Comparison of ENCODE assay signal across 11 mouse cellular contexts in genomic region chr2:102866594-102866993, GRCm38 (mm10). TPM values are rescaled to one million over a fixed set of nuclear protein-coding genes. Genes with fewer than 3 reads are reported as not detected.
DNase-seq lines count a peak whose midpoint lies in the region; ATAC-seq and TF ChIP-seq lines count a peak whose summit lies in the region.
"Had no signal": no experiment of that assay in that cellular context is flagged by ENCODE, and none has a peak within 500 bp of the region (broad histone marks: within the 10 kb centered on the region; RNA-seq: fewer than 3 reads in every experiment).

No protein-coding gene starts in this region.

- peaks cover 4% of the 10 kb centered on the region for H3K4me1 ChIP-seq in lung, embryonic 14.5 days (ENCODE audit: insufficient read depth)
- peaks cover 52% of the 10 kb centered on the region for H3K4me1 ChIP-seq in bone marrow macrophage, adult 2 months (ENCODE audit: control insufficient read depth, insufficient read depth, low read length)
- H3K4me1 ChIP-seq in hindbrain, postnatal 0 days (ENCODE audit: insufficient read depth, low read length) = no peaks in the 10 kb centered on the region
- H3K4me1 ChIP-seq in hindbrain, embryonic 11.5 days (replicated peaks; ENCODE audit: control insufficient read depth, insufficient read depth, low read length) = no peaks in the 10 kb centered on the region
- H3K4me1 ChIP-seq: neural tube, embryonic 13.5 days had no signal

- H3K27ac ChIP-seq in lung, embryonic 14.5 days (ENCODE audit: low read depth) = peak overlapping the region; percentile 68; the same call in 1 of the 2 replicates
- peak overlapping the region; percentile 85; the same call in 1 of the 2 replicates for H3K27ac ChIP-seq in bone marrow macrophage, adult 2 months (ENCODE audit: insufficient read depth, low read depth, low read length)
- H3K27ac ChIP-seq in hindbrain, postnatal 0 days = no peak overlapping the region
- H3K27ac ChIP-seq in hindbrain, embryonic 11.5 days (ENCODE audit: low read depth, low read length) = no peak overlapping the region
- H3K27ac ChIP-seq: neural tube, embryonic 13.5 days had no signal

- DNase-seq in adrenal gland, postnatal 14 days = peak; percentile 42
- DNase-seq in adrenal gland, postnatal 4 days (ENCODE audit: low spot score in 2 of 2) = no peak
- DNase-seq in lung, embryonic 14.5 days = peak; percentile 81
- no peak for DNase-seq in lung, postnatal 25 days (ENCODE audit: low spot score)
- DNase-seq in lung, postnatal 10 days = peak; percentile 52
- no peak for DNase-seq in hindbrain, postnatal 0 days (ENCODE audit: low spot score)
- DNase-seq in hindbrain, embryonic 11.5 days (ENCODE audit: low spot score) = no peak
- DNase-seq: cerebellum, adult 9-11 months; kidney, adult 11 months had no signal

- no peak for TF ChIP-seq POLR2A in bone marrow macrophage, adult 2 months (IDR thresholded peaks at IDR 0.05; ENCODE audit: borderline replicate concordance, low read depth, low read length)

- H3K4me2 ChIP-seq in lung, embryonic 14.5 days = no peak overlapping the region
- H3K4me2 ChIP-seq in hindbrain, postnatal 0 days (ENCODE audit: low read depth, low read length) = no peak overlapping the region
- H3K4me2 ChIP-seq in hindbrain, embryonic 11.5 days (replicated peaks; ENCODE audit: low read depth, low read length) = no peak overlapping the region
- H3K4me2 ChIP-seq: neural tube, embryonic 13.5 days had no signal

- ATAC-seq in lung, embryonic 14.5 days (ENCODE audit: insufficient read depth) = peak; percentile 52; the same call in 1 of the 2 replicates
- ATAC-seq in hindbrain, postnatal 0 days = no peak
- ATAC-seq in hindbrain, embryonic 11.5 days (ENCODE audit: low FRiP score) = no peak

- H3K4me3 ChIP-seq in lung, embryonic 14.5 days (ENCODE audit: low read depth, low read length) = no peak overlapping the region
- H3K4me3 ChIP-seq in bone marrow macrophage, adult 2 months (ENCODE audit: insufficient read depth, low read length) = no peak overlapping the region
- no peak overlapping the region for H3K4me3 ChIP-seq in hindbrain, postnatal 0 days (ENCODE audit: low read length)
- no peak overlapping the region for H3K4me3 ChIP-seq in hindbrain, embryonic 11.5 days (ENCODE audit: low read depth, low read length)
- H3K4me3 ChIP-seq: neural tube, embryonic 13.5 days had no signal

- H3K9ac ChIP-seq in lung, embryonic 14.5 days = no peak overlapping the region
- no peak overlapping the region for H3K9ac ChIP-seq in hindbrain, postnatal 0 days (replicated peaks; ENCODE audit: low read length)
- H3K9ac ChIP-seq in hindbrain, embryonic 11.5 days (ENCODE audit: low read depth, low read length) = no peak overlapping the region
- H3K9ac ChIP-seq: neural tube, embryonic 13.5 days had no signal

- WGBS in lung, embryonic 14.5 days = 3% methylated on average over 1 of the region's 1 CpGs
- WGBS in hindbrain, postnatal 0 days = 31% methylated on average over 1 of the region's 1 CpGs
- WGBS in hindbrain, embryonic 11.5 days = 67% methylated on average over 1 of the region's 1 CpGs

- TF ChIP-seq CTCF in lung, embryonic 14.5 days (IDR thresholded peaks at IDR 0.05; ENCODE audit: low read depth) = no peak
- no peak for TF ChIP-seq CTCF in bone marrow macrophage, adult 2 months (IDR thresholded peaks at IDR 0.05; ENCODE audit: low read depth, low read length)
- no peak for TF ChIP-seq CTCF in hindbrain, postnatal 0 days (IDR thresholded peaks at IDR 0.05; ENCODE audit: low read depth)

- no peaks in the 10 kb centered on the region for H3K9me3 ChIP-seq in lung, embryonic 14.5 days (ENCODE audit: low read depth, low read length)
- no peaks in the 10 kb centered on the region for H3K9me3 ChIP-seq in hindbrain, postnatal 0 days (ENCODE audit: low read length)
- H3K9me3 ChIP-seq in hindbrain, embryonic 11.5 days (ENCODE audit: control insufficient read depth, low read length) = no peaks in the 10 kb centered on the region
- H3K9me3 ChIP-seq: neural tube, embryonic 13.5 days had no signal

- H3K36me3 ChIP-seq in lung, embryonic 14.5 days (ENCODE audit: insufficient read depth) = no peaks in the 10 kb centered on the region
- H3K36me3 ChIP-seq in hindbrain, postnatal 0 days (ENCODE audit: insufficient read depth, low read length) = no peaks in the 10 kb centered on the region
- H3K36me3 ChIP-seq in hindbrain, embryonic 11.5 days (ENCODE audit: control insufficient read depth, insufficient read depth, low read length) = no peaks in the 10 kb centered on the region
- H3K36me3 ChIP-seq: neural tube, embryonic 13.5 days had no signal

- no peaks in the 10 kb centered on the region for H3K27me3 ChIP-seq in lung, embryonic 14.5 days (ENCODE audit: insufficient read depth, low read length)
- H3K27me3 ChIP-seq in hindbrain, postnatal 0 days (ENCODE audit: insufficient read depth, low read length) = no peaks in the 10 kb centered on the region
- H3K27me3 ChIP-seq in hindbrain, embryonic 11.5 days (ENCODE audit: control insufficient read depth, insufficient read depth, low read length) = no peaks in the 10 kb centered on the region
- H3K27me3 ChIP-seq: neural tube, embryonic 13.5 days had no signal

RNA-seq across cellular contexts. Expression of gene Cd44, which starts 34.9 kb away (rescaled TPM):
- total RNA-seq in adrenal gland, postnatal 14 days (2021) = 54.6 and 84.8 TPM in 2 replicates
- 10 to 100 TPM; 29.4 to 33.4 TPM for total RNA-seq in adrenal gland, postnatal 4 days (2021)
- 27.8 and 31.8 TPM in 2 replicates for polyA plus RNA-seq in lung, embryonic 14.5 days (2014; fragmentation: Nextera tagmentation; extraction: Ambion mirVana)
- 141 and 156 TPM in 2 replicates for polyA plus RNA-seq in bone marrow macrophage, adult 2 months (2012; ENCODE audit: insufficient read depth, insufficient read length, missing spikeins)
- 7.0 and 10.4 TPM in 2 replicates for total RNA-seq in hindbrain, postnatal 0 days (2014; rRNA removed)
- polyA plus RNA-seq in hindbrain, postnatal 0 days (2015; fragmentation: Nextera tagmentation; extraction: Ambion mirVana) = 5.2 and 6.0 TPM in 2 replicates
- 3.7 and 4.1 TPM in 2 replicates for polyA plus RNA-seq in hindbrain, embryonic 11.5 days (2014; fragmentation: Nextera tagmentation; extraction: Ambion mirVana)

Comparison
In these comparisons a context has a peak if more than half of its experiments do, and no peak if none do; other contexts are left out.
1. DNase-seq: peak in adrenal gland, postnatal 14 days (single experiment), lung, embryonic 14.5 days (single experiment) and lung, postnatal 10 days (single experiment); none in adrenal gland, postnatal 4 days (0 of 2), lung, postnatal 25 days (single experiment), hindbrain, postnatal 0 days (single experiment) and hindbrain, embryonic 11.5 days (single experiment).
2. H3K27ac ChIP-seq: peak in lung, embryonic 14.5 days (single experiment) and bone marrow macrophage, adult 2 months (single experiment); none in hindbrain, postnatal 0 days (single experiment) and hindbrain, embryonic 11.5 days (single experiment).